Mouse (Mus musculus): ENCODE data around the gene Supv3l1.

Gene Supv3l1

DNA sequence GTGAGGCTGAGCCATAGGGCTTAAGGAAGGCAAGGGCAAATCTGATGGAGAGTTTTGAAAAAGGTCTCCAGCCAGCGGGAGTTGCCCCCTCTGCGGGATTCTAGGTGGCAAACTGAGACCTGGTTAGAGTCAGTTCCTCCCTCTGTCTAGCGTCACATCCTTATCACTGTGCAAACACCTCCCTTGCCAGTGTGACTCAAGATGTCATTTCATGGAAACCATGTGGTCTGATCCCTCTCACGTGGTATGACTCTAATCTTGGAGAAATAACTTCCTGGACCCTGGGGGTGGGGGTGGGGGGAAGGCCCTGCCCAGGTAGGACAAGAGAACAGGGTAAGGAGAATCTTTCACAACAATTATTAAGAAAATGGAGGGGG lies 35.9 kb downstream of the Supv3l1 start:
- no peak for DNase-seq (ENCODE audit: low read depth)

- DNase-seq (ENCODE audit: low read depth), result peak; percentile 61
Measured at GRCm38 (mm10) chr10:62412906-62413605, 36.5 kb downstream of the Supv3l1 start.

- peak; percentile 49 for DNase-seq (ENCODE audit: low read depth)
Measured at GRCm38 (mm10) chr10:62411431-62412410, 37.8 kb downstream of the Supv3l1 start.

GRCm38 (mm10) chr10:62410943-62411342 lies 38.6 kb downstream of the Supv3l1 start:
- peak; percentile 79 for DNase-seq (ENCODE audit: low read depth)

DNA sequence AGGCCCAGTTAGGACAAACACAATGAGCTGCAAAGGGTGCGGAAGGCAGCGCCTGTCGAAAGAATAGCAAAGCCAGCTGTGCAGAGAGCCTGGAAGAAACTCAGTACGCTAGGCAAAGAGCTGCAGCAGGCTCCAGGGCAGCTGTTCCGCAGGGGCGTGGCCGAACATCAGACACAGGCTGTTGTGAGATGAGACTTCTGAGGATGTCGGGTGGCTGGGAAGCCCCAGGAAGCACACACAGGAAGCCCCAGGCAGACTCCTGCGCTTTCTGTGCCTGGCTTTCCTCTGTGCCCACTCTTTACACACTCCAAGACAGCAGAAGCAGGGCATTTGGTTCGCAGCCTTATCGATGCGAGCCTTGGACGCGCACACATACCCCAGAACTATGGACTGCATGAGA lies 44.6 kb downstream of the Supv3l1 start:
- DNase-seq (ENCODE audit: low read depth), result no peak

GRCm38 (mm10) chr10:62401641-62402111 lies 47.9 kb downstream of the Supv3l1 start:
- peak; percentile 78 for DNase-seq (ENCODE audit: low read depth)

DNA sequence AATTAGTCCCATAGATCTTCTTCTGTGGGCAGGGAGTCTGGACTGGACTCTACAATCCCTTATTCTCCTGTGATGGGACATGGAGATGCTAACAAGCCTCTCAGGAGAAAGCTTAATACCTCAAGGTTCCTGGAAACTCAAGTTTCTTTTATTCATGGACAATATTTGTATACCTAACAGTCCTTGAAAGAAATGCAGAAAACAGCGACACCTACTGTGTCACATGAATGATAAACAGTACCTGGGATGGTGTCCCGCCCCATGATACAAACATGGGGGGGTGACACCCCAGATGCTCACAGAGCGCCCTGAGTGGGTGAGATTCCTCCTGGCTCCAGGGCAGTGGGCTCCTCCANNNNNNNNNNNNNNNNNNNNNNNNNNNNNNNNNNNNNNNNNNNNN lies 66.5 kb downstream of the Supv3l1 start:
- DNase-seq (ENCODE audit: low read depth), result peak; percentile 37

- DNase-seq (ENCODE audit: low read depth), result peak; percentile 53
Measured at GRCm38 (mm10) chr10:62380936-62381335, 68.6 kb downstream of the Supv3l1 start.

GRCm38 (mm10) chr10:62379808-62380207 lies 69.7 kb downstream of the Supv3l1 start, which contains the start of gene Hk1:
Gene Hk1 (minus strand): TSS chr10:62379908.
- DNase-seq (ENCODE audit: low read depth), result no peak
